Mouse (Mus musculus): Measurements from ENCODE around the gene Rnf144a. TPM values are rescaled to one million over a fixed set of nuclear protein-coding genes. Genes with fewer than 3 reads are reported as not detected.

Rnf144a gene
- total RNA-seq, 2 experiments from 2014 or later: 33.6 to 39.6 TPM

GRCm38 (mm10) chr12:26367361-26367760 lies 47.7 kb downstream of the Rnf144a start:
- DNase-seq: peak; percentile 26

- DNase-seq: no peak
Observed at GRCm38 (mm10) chr12:26366372-26366771, 48.7 kb downstream of the Rnf144a start.

GRCm38 (mm10) chr12:26365531-26366315 lies 49.3 kb downstream of the Rnf144a start:
- no peak for DNase-seq

- no peak for DNase-seq
Observed at GRCm38 (mm10) chr12:26364822-26365221, 50.2 kb downstream of the Rnf144a start.

GRCm38 (mm10) chr12:26360946-26361523 lies 54.0 kb downstream of the Rnf144a start:
- no peak for DNase-seq

GRCm38 (mm10) chr12:26359817-26360216 lies 55.2 kb downstream of the Rnf144a start:
- DNase-seq: peak; percentile 54

- DNase-seq: no peak
Observed at GRCm38 (mm10) chr12:26359241-26359640, 55.8 kb downstream of the Rnf144a start.

- no peak for DNase-seq
Observed at GRCm38 (mm10) chr12:26357246-26357645, 57.8 kb downstream of the Rnf144a start.

GRCm38 (mm10) chr12:26356191-26356590 lies 58.9 kb downstream of the Rnf144a start:
- peak; percentile 74 for DNase-seq

- DNase-seq: no peak
Observed at GRCm38 (mm10) chr12:26351321-26351720, 63.7 kb downstream of the Rnf144a start.

GRCm38 (mm10) chr12:26344408-26344807 lies 70.6 kb downstream of the Rnf144a start:
- no peak for DNase-seq

GRCm38 (mm10) chr12:26343131-26343530 lies 71.9 kb downstream of the Rnf144a start:
- no peak for DNase-seq

- no peak for DNase-seq
Observed at GRCm38 (mm10) chr12:26342663-26343062, 72.4 kb downstream of the Rnf144a start.

- peak; percentile 27 for DNase-seq
Observed at GRCm38 (mm10) chr12:26342086-26342485, 73.0 kb downstream of the Rnf144a start.

GRCm38 (mm10) chr12:26340621-26341020 lies 74.4 kb downstream of the Rnf144a start:
- DNase-seq: no peak

GRCm38 (mm10) chr12:26339886-26340285 lies 75.2 kb downstream of the Rnf144a start:
- no peak for DNase-seq

- DNase-seq: no peak
Observed at GRCm38 (mm10) chr12:26339181-26339580, 75.9 kb downstream of the Rnf144a start.

GRCm38 (mm10) chr12:26333678-26334077 lies 81.4 kb downstream of the Rnf144a start:
- no peak for DNase-seq

- peak; percentile 71 for DNase-seq
Observed at GRCm38 (mm10) chr12:26331048-26331447, 84.0 kb downstream of the Rnf144a start.

GRCm38 (mm10) chr12:26329756-26330155 lies 85.3 kb downstream of the Rnf144a start:
- DNase-seq: no peak

- no peak for DNase-seq
Observed at GRCm38 (mm10) chr12:26329031-26329675, 85.9 kb downstream of the Rnf144a start.

GRCm38 (mm10) chr12:26323783-26324364 lies 91.2 kb downstream of the Rnf144a start:
- DNase-seq: no peak

GRCm38 (mm10) chr12:26316261-26316660 lies 98.8 kb downstream of the Rnf144a start:
- DNase-seq: no peak
